Mouse (Mus musculus) bone marrow, adult 2 months (tissue): ENCODE results near the gene Ppard. TPM values are rescaled to one million over a fixed set of nuclear protein-coding genes. Genes with fewer than 3 reads are reported as not detected.

Experiments used
- H3K27ac ChIP-seq: fragments of 200-500 bp; 2 replicates; pipeline ENCODE4 v1.5.1; 2012; ENCODE audit warnings: low read depth, mild to moderate bottlenecking, control low read depth, inconsistent platforms, low read length; ENCODE audit not compliant: control insufficient read depth, poor library complexity, insufficient read depth
- H3K4me1 ChIP-seq: fragments of 200-500 bp; 2 replicates; pipeline ENCODE4 v1.6.1; 2011; ENCODE audit warnings: low read length; ENCODE audit not compliant: control insufficient read depth, insufficient read depth
- H3K4me3 ChIP-seq: fragments of 200-500 bp; replicated peaks from 2 replicates; pipeline ENCODE3; 2011; ENCODE audit warnings: mild to moderate bottlenecking, low read depth, low read length, control low read depth; ENCODE audit not compliant: control insufficient read depth
- CTCF ChIP-seq: fragments of 200-500 bp; IDR thresholded peaks from 2 replicates; pipeline ENCODE4 v1.5.1; 2011; ENCODE audit warnings: low read length, control low read depth; ENCODE audit not compliant: control insufficient read depth, insufficient read depth
- POLR2A ChIP-seq: fragments of 200-500 bp; IDR thresholded peaks from 2 replicates; pipeline ENCODE4 v1.6.1; 2011; ENCODE audit warnings: low read depth, mild to moderate bottlenecking, control low read depth, low read length, borderline replicate concordance; ENCODE audit not compliant: control insufficient read depth
- WGBS: fragments of 180-500 bp; shearing (Covaris S2); methylation state at CpG from one replicate; pipeline ENCODE4 v1.1.7; 2018; 5-methylcytosine and 5-hydroxymethylcytosine counted together
- polyA plus RNA-seq: library from polyadenylated mRNA; stranded (reverse); fragments of >200 nt; gene quantifications from 2 replicates; pipeline ENCODE4 v1.2.4, GENCODE M21; 2011; ENCODE audit warnings: low replicate concordance; ENCODE audit not compliant: missing spikeins, insufficient read depth, insufficient read length

Ppard gene
- polyA plus RNA-seq, 1 experiment = 13.2 TPM

DNA sequence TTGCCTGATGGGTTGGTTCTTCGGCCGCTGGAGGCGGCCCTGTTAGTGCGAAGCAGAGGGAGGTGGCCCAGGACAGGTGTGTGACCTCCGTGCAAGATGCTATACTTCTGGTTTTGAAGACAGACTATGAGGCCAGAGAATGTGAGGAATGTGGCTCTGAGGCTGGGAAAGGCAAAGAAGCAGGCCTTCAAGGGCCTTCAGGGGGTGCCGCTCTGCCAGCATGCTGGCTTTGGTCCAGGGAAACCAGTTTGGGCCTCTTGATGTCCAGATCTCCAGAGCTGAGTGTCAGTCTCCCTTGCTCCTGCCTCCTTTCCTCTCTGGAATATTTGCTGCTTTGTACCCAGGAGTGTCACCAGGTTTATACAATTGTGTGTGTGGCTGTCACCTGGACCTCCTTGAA is 9.8 kb downstream of the Ppard start:
- Histone ChIP-seq H3K4me1 (peaks cover 4% of the 10 kb centered on the region), H3K27ac (no peak overlapping the region), H3K4me3 (no peak overlapping the region)
- 88% methylated on average over 6 of the region's 6 CpGs for WGBS
- TF ChIP-seq POLR2A (no peak), CTCF (no peak)

- H3K27ac ChIP-seq = no peak overlapping the region
- TF ChIP-seq POLR2A (no peak), CTCF (no peak)
- WGBS = 85% methylated on average over 6 of the region's 6 CpGs
- H3K4me3 ChIP-seq = no peak overlapping the region
- H3K4me1 ChIP-seq = peaks cover 12% of the 10 kb centered on the region
Observed at GRCm38 (mm10) chr17:28244214-28244613, 11.7 kb downstream of the Ppard start.

GRCm38 (mm10) chr17:28244714-28245113 is 12.2 kb downstream of the Ppard start:
- TF ChIP-seq CTCF (no peak), POLR2A (no peak)
- no peak overlapping the region for H3K27ac ChIP-seq
- no peak overlapping the region for H3K4me3 ChIP-seq
- H3K4me1 ChIP-seq = peaks cover 12% of the 10 kb centered on the region
- 76% methylated on average over 6 of the region's 6 CpGs for WGBS

- WGBS = 19% methylated on average over 11 of the region's 11 CpGs
- peak overlapping the region; percentile 35; the same call in 1 of the 2 replicates for H3K27ac ChIP-seq
- TF ChIP-seq CTCF (peak; percentile 14; the same call in 1 of the 2 replicates), POLR2A (no peak)
- no peak overlapping the region for H3K4me3 ChIP-seq
- H3K4me1 ChIP-seq = peaks cover 12% of the 10 kb centered on the region
Observed at GRCm38 (mm10) chr17:28246640-28247039, 14.1 kb downstream of the Ppard start.

- H3K4me1 ChIP-seq = peaks cover 12% of the 10 kb centered on the region
- 3% methylated on average over 6 of the region's 6 CpGs for WGBS
- no peak overlapping the region for H3K4me3 ChIP-seq
- peak overlapping the region; percentile 35 for H3K27ac ChIP-seq
- TF ChIP-seq CTCF (no peak), POLR2A (peak; percentile 44; the same call in 1 of the 2 replicates)
Observed at GRCm38 (mm10) chr17:28247613-28248012, 15.1 kb downstream of the Ppard start.

DNA sequence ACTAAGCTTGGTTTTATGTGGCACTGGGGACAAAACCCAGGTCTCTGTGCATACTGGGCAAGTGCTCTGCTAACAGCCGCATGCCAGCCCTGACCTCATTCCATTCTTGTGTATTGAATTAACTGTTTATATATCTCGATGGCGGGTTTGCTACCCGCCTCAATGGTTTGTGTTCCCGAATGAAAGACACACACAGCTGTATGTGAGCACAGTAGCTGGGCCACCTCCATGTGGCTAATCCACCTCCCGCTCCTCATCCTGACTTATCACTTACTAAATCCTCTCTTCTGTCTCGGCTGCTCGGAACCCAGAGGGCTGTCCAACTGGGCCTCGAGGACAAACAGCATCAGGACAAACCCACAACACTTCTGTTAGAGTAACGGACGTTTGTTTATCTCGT is 16.6 kb downstream of the Ppard start:
- Histone ChIP-seq H3K4me1 (peaks cover 12% of the 10 kb centered on the region), H3K27ac (no peak overlapping the region), H3K4me3 (no peak overlapping the region)
- WGBS = 69% methylated on average over 12 of the region's 12 CpGs
- TF ChIP-seq POLR2A = no peak
- no peak for TF ChIP-seq CTCF

DNA sequence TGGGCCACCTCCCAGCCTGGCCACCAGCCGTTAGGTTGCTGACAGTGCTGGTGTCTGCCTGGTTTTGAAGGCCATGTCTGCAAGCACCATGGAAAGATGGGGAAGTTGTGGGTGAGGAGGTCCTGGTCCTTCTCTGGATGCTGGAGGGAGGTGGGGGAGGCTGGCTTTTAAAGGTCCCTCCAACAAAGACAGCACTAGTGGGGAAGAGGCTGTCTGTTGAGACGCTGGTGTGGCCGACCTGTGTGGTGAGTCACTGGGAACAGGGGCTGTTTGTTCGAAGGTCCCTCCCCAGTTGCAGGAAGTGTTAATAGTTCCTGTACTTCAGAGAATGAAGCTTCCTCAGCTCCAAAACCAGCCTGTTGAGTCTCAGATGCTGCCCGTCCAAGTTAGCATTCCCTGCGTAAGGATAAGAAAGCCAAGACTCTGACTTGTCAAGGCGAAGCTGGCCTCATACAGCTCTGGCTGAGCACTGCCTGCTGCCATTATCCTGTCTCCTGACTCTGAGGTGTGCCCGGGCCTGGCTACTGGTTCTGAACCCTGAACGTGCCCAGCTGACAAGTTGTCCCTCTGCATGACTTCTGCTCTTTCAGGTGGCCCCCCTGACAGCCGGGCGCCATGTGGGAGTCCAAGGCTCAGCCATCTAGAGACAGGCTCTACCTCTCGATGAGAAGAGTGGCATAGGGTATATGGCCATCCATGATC is 19.2 kb downstream of the Ppard start:
- H3K4me1 ChIP-seq = peaks cover 12% of the 10 kb centered on the region
- no peak overlapping the region for H3K27ac ChIP-seq
- no peak overlapping the region for H3K4me3 ChIP-seq
- TF ChIP-seq POLR2A (no peak), CTCF (no peak)
- 53% methylated on average over 12 of the region's 12 CpGs for WGBS

GRCm38 (mm10) chr17:28252281-28252648 is 19.8 kb downstream of the Ppard start:
- TF ChIP-seq CTCF (no peak), POLR2A (no peak)
- no peak overlapping the region for H3K4me3 ChIP-seq
- H3K4me1 ChIP-seq = peaks cover 12% of the 10 kb centered on the region
- H3K27ac ChIP-seq = no peak overlapping the region
- WGBS = 79% methylated on average over 5 of the region's 5 CpGs
